Mouse (Mus musculus) cerebellum, adult 11 months (tissue): ENCODE results near the gene Coro2b.

Source experiments
- DNase-seq: peaks from one replicate; pipeline ENCODE4 v3.0.0; 2022

The Coro2b gene

GRCm38 (mm10) chr9:62381402-62381913, 155.4 kb downstream of the Coro2b start:
- DNase-seq, result no peak

- DNase-seq, result no peak
Observed at GRCm38 (mm10) chr9:62380351-62380750, 156.5 kb downstream of the Coro2b start.

GRCm38 (mm10) chr9:62377897-62378296, 158.9 kb downstream of the Coro2b start:
- no peak for DNase-seq

- no peak for DNase-seq
Observed at GRCm38 (mm10) chr9:62374276-62374675, 162.6 kb downstream of the Coro2b start.

- peak; percentile 72 for DNase-seq
Observed at GRCm38 (mm10) chr9:62373222-62374123, 163.4 kb downstream of the Coro2b start.

GRCm38 (mm10) chr9:62372556-62373221, 164.2 kb downstream of the Coro2b start:
- no peak for DNase-seq

GRCm38 (mm10) chr9:62371745-62372555, 164.9 kb downstream of the Coro2b start:
- DNase-seq, result no peak

GRCm38 (mm10) chr9:62370648-62371280, 166.1 kb downstream of the Coro2b start:
- no peak for DNase-seq

GRCm38 (mm10) chr9:62370186-62370585, 166.7 kb downstream of the Coro2b start:
- DNase-seq, result no peak
